Mouse (Mus musculus): ENCODE data around the gene Pmm2. TPM values are rescaled to one million over a fixed set of nuclear protein-coding genes. Genes with fewer than 3 reads are reported as not detected.
A peak's percentile ranks its signal among the peaks of the same experiment; 100 is the strongest.

The Pmm2 gene
- polyA plus RNA-seq, 1 experiment from 2014 or later, result 38.0 TPM

DNA sequence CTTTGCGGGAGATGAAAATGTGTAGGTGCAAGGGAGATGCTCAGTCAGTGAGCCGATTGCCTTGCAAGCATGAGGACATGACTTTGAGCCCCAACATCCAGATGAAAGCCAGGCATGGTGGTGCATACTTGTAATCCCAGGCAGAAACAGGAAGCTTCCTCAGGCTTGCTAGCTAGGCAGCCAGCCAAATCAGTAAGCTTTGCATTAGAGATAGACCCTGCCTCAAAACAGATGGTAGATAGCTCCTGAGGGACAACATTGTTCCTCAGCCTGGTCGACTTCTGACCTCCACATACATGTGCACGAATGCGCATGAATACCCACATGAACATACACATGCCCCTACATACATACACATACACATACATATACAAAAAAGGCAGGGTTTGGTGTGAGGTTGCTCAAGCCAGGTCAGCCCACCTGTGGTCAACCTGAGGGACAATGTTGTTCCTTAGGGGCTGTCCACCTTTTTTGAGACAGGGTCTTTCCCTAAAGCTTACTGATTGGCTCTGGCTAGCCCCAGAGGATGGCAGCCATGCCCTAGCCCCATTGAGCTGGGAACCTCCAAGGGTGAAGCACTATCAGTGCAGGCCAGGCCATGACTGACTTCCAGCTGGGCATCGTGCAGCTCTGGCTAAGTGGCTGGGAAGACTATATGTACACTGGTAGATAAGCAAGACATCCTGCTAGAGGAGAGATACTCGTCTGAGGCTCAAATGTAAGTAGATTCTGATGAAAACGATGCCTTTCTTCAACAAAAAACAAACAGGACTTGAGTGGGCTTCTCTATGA lies 25.1 kb upstream of the Pmm2 start:
- Histone ChIP-seq H3K9ac (replicated peaks) (peak overlapping the region; percentile 57), H3K27me3 (ENCODE audit: insufficient read depth, low read length) (no peaks in the 10 kb centered on the region), H3K9me3 (ENCODE audit: low read length) (no peaks in the 10 kb centered on the region), H3K27ac (ENCODE audit: low read depth) (peak overlapping the region; percentile 93), H3K4me3 (ENCODE audit: low read depth, low read length) (no peak overlapping the region), H3K4me2 (ENCODE audit: low read depth, low read length) (peak overlapping the region; percentile 50), H3K4me1 (ENCODE audit: insufficient read depth) (peaks cover 13% of the 10 kb centered on the region), H3K36me3 (replicated peaks; ENCODE audit: insufficient read depth, low read length) (peaks cover 12% of the 10 kb centered on the region)
- DNase-seq (peak; percentile 71), ATAC-seq (peak; percentile 99)
- WGBS (ENCODE audit: insufficient replicate concordance), result 62% methylated on average over 8 of the region's 8 CpGs
- TF ChIP-seq CTCF (IDR thresholded peaks at IDR 0.05; ENCODE audit: low read depth) (no peak), EP300 (IDR thresholded peaks at IDR 0.05; ENCODE audit: low read depth) (peak; percentile 98)

DNA sequence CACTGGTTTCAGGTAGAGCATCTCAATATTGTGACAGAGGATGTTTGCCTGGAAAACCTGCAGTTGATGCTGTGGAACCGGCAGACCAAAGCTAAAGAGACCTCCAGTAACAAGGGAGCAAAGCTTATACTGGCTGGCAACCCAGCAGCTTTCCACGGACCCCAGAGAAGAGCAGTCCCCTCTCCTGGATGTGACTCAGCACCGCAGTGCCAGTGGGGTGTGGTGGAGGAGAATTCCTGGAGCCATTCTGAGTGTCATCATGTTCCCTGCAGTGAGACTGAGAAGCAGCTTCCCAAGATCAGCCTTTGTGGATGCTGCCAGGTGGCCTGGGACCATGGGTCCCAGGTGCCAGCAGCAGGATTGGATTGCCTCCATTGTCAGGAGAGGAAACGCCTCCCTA lies 24.4 kb upstream of the Pmm2 start:
- H3K4me2 ChIP-seq (ENCODE audit: low read depth, low read length), result peak overlapping the region; percentile 50
- peaks cover 13% of the 10 kb centered on the region for H3K4me1 ChIP-seq (ENCODE audit: insufficient read depth)
- 61% methylated on average over 4 of the region's 4 CpGs for WGBS (ENCODE audit: insufficient replicate concordance)
- H3K27me3 ChIP-seq (ENCODE audit: insufficient read depth, low read length), result no peaks in the 10 kb centered on the region
- TF ChIP-seq EP300 (IDR thresholded peaks at IDR 0.05; ENCODE audit: low read depth), result no peak
- TF ChIP-seq CTCF (IDR thresholded peaks at IDR 0.05; ENCODE audit: low read depth), result no peak
- peak; percentile 69 for ATAC-seq
- H3K36me3 ChIP-seq (replicated peaks; ENCODE audit: insufficient read depth, low read length), result peaks cover 8% of the 10 kb centered on the region; the same call in 1 of the 2 replicates
- H3K27ac ChIP-seq (ENCODE audit: low read depth), result peak overlapping the region; percentile 93
- peak overlapping the region; percentile 57 for H3K9ac ChIP-seq (replicated peaks)
- peak; percentile 24 for DNase-seq
- H3K9me3 ChIP-seq (ENCODE audit: low read length), result no peaks in the 10 kb centered on the region
- H3K4me3 ChIP-seq (ENCODE audit: low read depth, low read length), result 0 out of 2 replicates have a peak overlapping the region, but pooled peaks have one; percentile 8

DNA sequence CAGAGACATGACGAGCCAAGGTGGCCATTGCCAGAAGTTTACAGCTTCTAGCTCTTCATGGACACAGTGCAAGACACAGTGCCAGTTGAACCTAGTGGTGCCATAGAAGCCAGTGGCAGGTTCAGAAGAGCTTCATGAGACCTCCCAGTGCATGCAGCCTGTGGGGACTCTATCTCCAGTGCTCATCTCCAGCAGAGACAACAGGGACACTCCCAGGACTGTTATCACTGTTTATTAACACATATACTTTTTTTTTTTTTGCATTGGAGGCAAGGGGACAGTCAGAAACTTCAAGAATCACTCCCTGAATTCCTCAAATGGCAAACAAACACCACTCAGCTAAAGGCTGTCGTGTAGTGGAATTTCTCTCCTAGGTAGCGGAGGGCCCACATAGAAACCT lies 24.0 kb upstream of the Pmm2 start:
- Histone ChIP-seq H3K9me3 (ENCODE audit: low read length) (no peaks in the 10 kb centered on the region), H3K4me1 (ENCODE audit: insufficient read depth) (peaks cover 13% of the 10 kb centered on the region), H3K27ac (ENCODE audit: low read depth) (peak overlapping the region; percentile 93), H3K9ac (replicated peaks) (peak overlapping the region; percentile 57), H3K27me3 (ENCODE audit: insufficient read depth, low read length) (no peaks in the 10 kb centered on the region), H3K4me3 (ENCODE audit: low read depth, low read length) (no peak overlapping the region), H3K4me2 (ENCODE audit: low read depth, low read length) (peak overlapping the region; percentile 50), H3K36me3 (replicated peaks; ENCODE audit: insufficient read depth, low read length) (peaks cover 9% of the 10 kb centered on the region; the same call in 1 of the 2 replicates)
- TF ChIP-seq EP300 (IDR thresholded peaks at IDR 0.05; ENCODE audit: low read depth) (no peak), CTCF (IDR thresholded peaks at IDR 0.05; ENCODE audit: low read depth) (no peak)
- 71% methylated on average over 3 of the region's 3 CpGs for WGBS (ENCODE audit: insufficient replicate concordance)
- ATAC-seq (no peak), DNase-seq (no peak)

DNA sequence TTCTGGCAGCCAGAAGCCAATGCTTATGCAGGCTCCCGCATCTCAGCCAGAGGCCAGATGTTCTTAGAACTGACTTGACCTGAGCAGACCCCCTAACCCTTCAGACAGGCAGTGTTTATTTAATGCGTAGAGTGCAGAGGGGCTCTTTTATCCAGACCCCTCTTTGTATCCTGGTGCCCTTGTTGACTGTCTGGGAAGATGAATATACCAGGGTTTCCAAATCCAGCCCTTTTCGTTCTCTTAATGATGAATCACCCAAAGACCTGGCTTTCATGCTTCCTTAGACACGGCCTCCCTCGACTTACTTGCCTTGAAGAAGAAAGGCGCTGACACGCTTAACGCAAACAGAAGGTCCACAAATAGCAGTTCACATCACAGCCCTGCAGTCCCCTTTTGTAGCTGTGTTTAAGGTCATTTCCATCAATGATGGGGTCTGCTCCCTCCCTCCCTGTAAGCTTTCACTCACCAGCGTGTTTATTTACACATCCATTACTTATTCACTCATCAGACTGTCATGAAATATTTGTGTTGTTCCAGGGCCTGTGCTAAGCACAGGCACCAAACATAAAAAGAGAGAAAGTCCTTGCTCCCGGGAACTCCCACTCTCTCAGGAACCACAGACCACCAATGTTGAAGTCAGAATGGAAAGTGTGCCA lies 17.7 kb upstream of the Pmm2 start:
- TF ChIP-seq CTCF (IDR thresholded peaks at IDR 0.05; ENCODE audit: low read depth), result no peak
- no peak for TF ChIP-seq EP300 (IDR thresholded peaks at IDR 0.05; ENCODE audit: low read depth)
- WGBS (ENCODE audit: insufficient replicate concordance), result 58% methylated on average over 10 of the region's 10 CpGs
- ATAC-seq (peak; percentile 77), DNase-seq (no peak)
- H3K27me3 ChIP-seq (ENCODE audit: insufficient read depth, low read length), result no peaks in the 10 kb centered on the region
- H3K27ac ChIP-seq (ENCODE audit: low read depth), result 0 out of 2 replicates have a peak overlapping the region, but pooled peaks have one; percentile 22
- H3K4me3 ChIP-seq (ENCODE audit: low read depth, low read length), result no peak overlapping the region
- no peaks in the 10 kb centered on the region for H3K9me3 ChIP-seq (ENCODE audit: low read length)
- H3K4me2 ChIP-seq (ENCODE audit: low read depth, low read length), result no peak overlapping the region
- H3K4me1 ChIP-seq (ENCODE audit: insufficient read depth), result peaks cover 4% of the 10 kb centered on the region; the same call in 1 of the 2 replicates
- peaks cover 5% of the 10 kb centered on the region; the same call in 1 of the 2 replicates for H3K36me3 ChIP-seq (replicated peaks; ENCODE audit: insufficient read depth, low read length)
- H3K9ac ChIP-seq (replicated peaks), result no peak overlapping the region

DNA sequence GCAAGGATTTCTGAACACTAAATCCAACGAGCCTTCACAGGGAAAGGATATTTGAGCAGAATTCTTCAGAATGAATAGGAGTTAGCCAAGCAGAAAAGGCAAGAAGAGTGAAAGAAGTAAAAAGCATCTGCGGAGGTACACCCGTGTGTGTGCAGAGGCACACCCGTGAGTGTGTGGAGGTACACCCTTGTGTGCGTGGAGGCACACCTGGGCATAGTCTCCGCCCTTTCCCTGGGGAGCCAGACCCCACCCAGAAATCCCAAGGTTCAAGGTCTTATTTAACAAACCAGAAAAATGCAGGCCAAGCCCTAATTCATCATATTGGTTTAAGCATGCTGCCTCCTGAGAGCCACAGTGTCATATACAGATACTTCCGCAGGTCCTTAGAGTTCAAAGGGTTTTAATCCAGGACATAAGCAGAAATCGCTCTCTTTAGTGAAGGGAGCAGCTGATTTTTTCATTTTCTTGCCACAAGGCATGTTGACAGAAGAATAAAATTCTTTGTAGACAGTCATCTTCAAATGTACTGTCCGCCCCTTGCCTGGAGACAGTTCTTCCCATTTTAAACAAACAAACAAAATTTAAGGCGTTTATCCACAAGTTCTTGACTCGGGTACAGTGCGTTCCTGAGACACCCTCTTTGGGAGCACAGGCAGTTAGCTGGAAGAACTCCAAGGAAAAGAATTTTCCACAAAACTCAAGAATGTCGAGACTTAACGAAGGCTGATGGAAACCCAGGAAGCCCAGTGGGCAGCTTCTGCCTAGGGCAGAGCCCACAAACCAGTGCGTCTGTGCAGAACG lies 17.0 kb upstream of the Pmm2 start:
- WGBS (ENCODE audit: insufficient replicate concordance), result 75% methylated on average over 16 of the region's 16 CpGs
- no peak for TF ChIP-seq CTCF (IDR thresholded peaks at IDR 0.05; ENCODE audit: low read depth)
- no peak for TF ChIP-seq EP300 (IDR thresholded peaks at IDR 0.05; ENCODE audit: low read depth)
- Histone ChIP-seq H3K36me3 (replicated peaks; ENCODE audit: insufficient read depth, low read length) (peaks cover 5% of the 10 kb centered on the region; the same call in 1 of the 2 replicates), H3K4me1 (ENCODE audit: insufficient read depth) (peaks cover 4% of the 10 kb centered on the region; the same call in 1 of the 2 replicates), H3K9me3 (ENCODE audit: low read length) (no peaks in the 10 kb centered on the region), H3K9ac (replicated peaks) (no peak overlapping the region), H3K4me2 (ENCODE audit: low read depth, low read length) (no peak overlapping the region), H3K4me3 (ENCODE audit: low read depth, low read length) (no peak overlapping the region), H3K27me3 (ENCODE audit: insufficient read depth, low read length) (no peaks in the 10 kb centered on the region), H3K27ac (ENCODE audit: low read depth) (0 out of 2 replicates have a peak overlapping the region, but pooled peaks have one; percentile 7)
- ATAC-seq, result peak; percentile 47; the same call in 1 of the 2 replicates
- no peak for DNase-seq
